Mouse (Mus musculus): ENCODE data around the gene Hist1h2aa. TPM values are rescaled to one million over a fixed set of nuclear protein-coding genes. Genes with fewer than 3 reads are reported as not detected.

The Hist1h2aa gene
- polyA plus RNA-seq, 1 experiment from 2014 or later: not detected

GRCm38 (mm10) chr13:23914376-23915167 lies 19.7 kb upstream of the Hist1h2aa start, which contains the start of gene Slc17a4:
Slc17a4 (minus strand) TSS chr13:23915009.
- Histone ChIP-seq H3K27ac (replicated peaks) (no peak within 1 kb of the TSS), H3K36me3 (no peaks in the 10 kb centered on the region), H3K4me1 (no peaks in the 10 kb centered on the region), H3K4me2 (replicated peaks) (no peak within 1 kb of the TSS), H3K9ac (no peak within 1 kb of the TSS), H3K27me3 (no peaks in the 10 kb centered on the region), H3K4me3 (replicated peaks) (no peak within 1 kb of the TSS), H3K9me3 (replicated peaks) (no peaks in the 10 kb centered on the region)
- ATAC-seq (ENCODE audit: insufficient number of reproducible peaks, low FRiP score, low TSS enrichment, low read depth): no peak
- 70% methylated on average over 9 of the region's 9 CpGs for WGBS

- no peak overlapping the region for H3K27ac ChIP-seq (replicated peaks)
- H3K9ac ChIP-seq: no peak overlapping the region
- 66% methylated on average over 1 of the region's 1 CpGs for WGBS
- no peaks in the 10 kb centered on the region for H3K27me3 ChIP-seq
- no peaks in the 10 kb centered on the region for H3K4me1 ChIP-seq
- no peak overlapping the region for H3K4me2 ChIP-seq (replicated peaks)
- ATAC-seq (ENCODE audit: insufficient number of reproducible peaks, low FRiP score, low TSS enrichment, low read depth): no peak
- H3K36me3 ChIP-seq: no peaks in the 10 kb centered on the region
- no peaks in the 10 kb centered on the region for H3K9me3 ChIP-seq (replicated peaks)
- no peak overlapping the region for H3K4me3 ChIP-seq (replicated peaks)
Measured at GRCm38 (mm10) chr13:23916132-23916531, 18.1 kb upstream of the Hist1h2aa start.

DNA sequence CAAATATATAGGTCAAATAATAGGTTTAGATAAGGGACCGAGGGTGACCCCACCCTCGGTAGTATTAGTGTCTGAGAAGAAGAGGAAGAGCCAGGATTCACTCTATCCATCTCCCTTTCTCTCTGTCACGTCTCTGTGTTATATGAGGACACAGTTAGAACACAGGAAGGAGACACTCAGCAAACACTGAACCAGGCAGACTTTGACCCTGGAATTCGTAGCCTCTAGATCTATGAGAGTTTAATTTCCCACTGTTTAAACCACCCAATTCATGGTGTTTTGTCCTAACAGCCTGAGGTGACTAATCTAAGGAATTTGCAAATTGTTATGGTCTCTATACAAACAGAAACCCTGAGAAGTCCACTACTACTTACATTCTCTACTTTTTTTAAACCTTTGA lies 16.6 kb upstream of the Hist1h2aa start:
- no peak for ATAC-seq (ENCODE audit: insufficient number of reproducible peaks, low FRiP score, low TSS enrichment, low read depth)

GRCm38 (mm10) chr13:23925792-23926191 lies 8.5 kb upstream of the Hist1h2aa start:
- no peak for ATAC-seq (ENCODE audit: insufficient number of reproducible peaks, low FRiP score, low TSS enrichment, low read depth)
- Histone ChIP-seq H3K4me2 (replicated peaks) (no peak overlapping the region), H3K4me3 (replicated peaks) (no peak overlapping the region), H3K9me3 (replicated peaks) (no peaks in the 10 kb centered on the region), H3K27me3 (no peaks in the 10 kb centered on the region), H3K27ac (replicated peaks) (no peak overlapping the region), H3K36me3 (no peaks in the 10 kb centered on the region), H3K4me1 (peaks cover 10% of the 10 kb centered on the region; the same call in 1 of the 2 replicates), H3K9ac (no peak overlapping the region)
- 59% methylated on average over 2 of the region's 2 CpGs for WGBS

More for the DNA sequence above, 16.6 kb upstream of the Hist1h2aa start:
- Histone ChIP-seq H3K27me3 (no peaks in the 10 kb centered on the region), H3K9me3 (replicated peaks) (no peaks in the 10 kb centered on the region), H3K27ac (replicated peaks) (no peak overlapping the region), H3K4me2 (replicated peaks) (no peak overlapping the region), H3K36me3 (no peaks in the 10 kb centered on the region), H3K4me3 (replicated peaks) (no peak overlapping the region), H3K4me1 (no peaks in the 10 kb centered on the region), H3K9ac (no peak overlapping the region)
- 69% methylated on average over 4 of the region's 4 CpGs for WGBS

DNA sequence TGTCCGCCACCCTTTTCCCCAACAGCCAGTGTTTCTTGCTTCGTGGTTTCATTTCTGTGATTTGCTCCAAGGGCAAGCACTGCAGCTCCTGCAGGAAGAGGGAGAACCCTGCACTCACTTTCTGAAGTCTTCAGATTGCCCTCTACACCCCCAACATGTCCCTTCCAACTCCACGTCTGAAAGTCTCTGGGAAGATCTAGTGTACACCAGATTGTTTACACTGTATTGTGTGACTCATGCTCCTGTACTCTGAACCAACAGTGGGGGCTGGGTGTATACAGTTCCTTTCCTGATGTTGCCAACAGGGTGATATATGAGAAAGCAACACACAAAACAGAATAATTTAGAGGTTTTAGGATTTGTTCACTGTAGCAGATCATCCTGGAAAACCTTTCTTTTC lies 5.6 kb upstream of the Hist1h2aa start:
- WGBS: 43% methylated on average over 3 of the region's 3 CpGs
- no peak overlapping the region for H3K9ac ChIP-seq
- no peak overlapping the region for H3K27ac ChIP-seq (replicated peaks)
- H3K4me2 ChIP-seq (replicated peaks): no peak overlapping the region
- H3K9me3 ChIP-seq (replicated peaks): no peaks in the 10 kb centered on the region
- H3K4me1 ChIP-seq: peaks cover 13% of the 10 kb centered on the region
- H3K4me3 ChIP-seq (replicated peaks): no peak overlapping the region
- no peaks in the 10 kb centered on the region for H3K36me3 ChIP-seq
- ATAC-seq (ENCODE audit: insufficient number of reproducible peaks, low FRiP score, low TSS enrichment, low read depth): no peak
- H3K27me3 ChIP-seq: no peaks in the 10 kb centered on the region

DNA sequence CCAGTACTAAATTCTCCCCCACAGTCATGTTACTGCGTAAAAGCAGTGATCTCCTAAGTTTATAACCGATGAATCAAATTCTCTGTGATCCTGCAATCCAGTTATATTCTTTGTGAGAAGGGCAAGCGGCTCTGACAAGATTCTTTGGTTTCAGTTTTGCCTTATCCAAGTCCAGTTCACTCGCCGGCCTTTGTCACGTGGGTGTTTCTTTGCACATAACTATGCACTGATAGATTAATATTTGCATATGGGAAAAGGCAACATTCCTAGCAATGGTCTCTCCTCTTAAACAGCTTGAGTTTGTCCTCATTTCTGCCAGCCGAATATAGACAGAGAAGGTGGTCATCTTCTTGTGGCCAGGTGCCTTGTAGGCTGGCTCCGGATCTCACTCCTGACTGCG lies 3.8 kb upstream of the Hist1h2aa start:
- Histone ChIP-seq H3K4me1 (peaks cover 13% of the 10 kb centered on the region), H3K27ac (replicated peaks) (no peak overlapping the region), H3K9ac (no peak overlapping the region), H3K9me3 (replicated peaks) (no peaks in the 10 kb centered on the region), H3K36me3 (no peaks in the 10 kb centered on the region), H3K4me2 (replicated peaks) (no peak overlapping the region), H3K4me3 (replicated peaks) (no peak overlapping the region), H3K27me3 (no peaks in the 10 kb centered on the region)
- no peak for ATAC-seq (ENCODE audit: insufficient number of reproducible peaks, low FRiP score, low TSS enrichment, low read depth)
- WGBS: 82% methylated on average over 9 of the region's 9 CpGs

DNA sequence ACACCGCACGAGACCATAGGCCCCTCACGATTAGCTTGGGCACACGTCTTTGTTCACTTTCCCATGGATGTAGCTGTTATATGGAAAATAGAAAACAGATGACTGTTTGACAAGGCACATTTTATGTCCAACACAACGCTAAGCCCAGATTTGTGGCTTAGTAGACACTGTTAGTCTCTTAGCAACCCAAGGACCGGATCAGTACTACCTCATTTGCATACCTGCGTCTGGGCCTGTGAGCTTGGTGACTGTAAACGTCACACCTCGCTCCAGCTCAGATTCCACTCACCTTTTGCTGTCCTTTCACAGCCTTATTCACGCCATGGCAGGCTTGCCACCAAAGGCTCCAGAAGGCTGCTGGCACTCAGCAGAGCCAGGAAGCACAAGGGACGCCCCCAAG lies 3.4 kb upstream of the Hist1h2aa start:
- ATAC-seq (ENCODE audit: insufficient number of reproducible peaks, low FRiP score, low TSS enrichment, low read depth): no peak
- WGBS: 39% methylated on average over 11 of the region's 11 CpGs

GRCm38 (mm10) chr13:23933421-23934210 lies 646 bp upstream of the Hist1h2aa start, which contains the start of gene Hist1h2ba:
Hist1h2ba (minus strand) TSS chr13:23934156.
- Histone ChIP-seq H3K4me3 (replicated peaks) (no peak within 1 kb of the TSS), H3K4me1 (peaks cover 6% of the 10 kb centered on the region), H3K27me3 (no peaks in the 10 kb centered on the region), H3K36me3 (no peaks in the 10 kb centered on the region), H3K9ac (no peak within 1 kb of the TSS), H3K4me2 (replicated peaks) (no peak within 1 kb of the TSS), H3K27ac (replicated peaks) (no peak within 1 kb of the TSS), H3K9me3 (replicated peaks) (no peaks in the 10 kb centered on the region)
- ATAC-seq (ENCODE audit: insufficient number of reproducible peaks, low FRiP score, low TSS enrichment, low read depth): no peak
- WGBS: 91% methylated on average over 39 of the region's 39 CpGs

More for the DNA sequence above, 3.4 kb upstream of the Hist1h2aa start:
- H3K9me3 ChIP-seq (replicated peaks): no peaks in the 10 kb centered on the region
- no peaks in the 10 kb centered on the region for H3K27me3 ChIP-seq
- H3K4me2 ChIP-seq (replicated peaks): no peak overlapping the region
- H3K4me1 ChIP-seq: peaks cover 13% of the 10 kb centered on the region
- no peak overlapping the region for H3K4me3 ChIP-seq (replicated peaks)
- H3K27ac ChIP-seq (replicated peaks): no peak overlapping the region
- no peaks in the 10 kb centered on the region for H3K36me3 ChIP-seq
- H3K9ac ChIP-seq: no peak overlapping the region

DNA sequence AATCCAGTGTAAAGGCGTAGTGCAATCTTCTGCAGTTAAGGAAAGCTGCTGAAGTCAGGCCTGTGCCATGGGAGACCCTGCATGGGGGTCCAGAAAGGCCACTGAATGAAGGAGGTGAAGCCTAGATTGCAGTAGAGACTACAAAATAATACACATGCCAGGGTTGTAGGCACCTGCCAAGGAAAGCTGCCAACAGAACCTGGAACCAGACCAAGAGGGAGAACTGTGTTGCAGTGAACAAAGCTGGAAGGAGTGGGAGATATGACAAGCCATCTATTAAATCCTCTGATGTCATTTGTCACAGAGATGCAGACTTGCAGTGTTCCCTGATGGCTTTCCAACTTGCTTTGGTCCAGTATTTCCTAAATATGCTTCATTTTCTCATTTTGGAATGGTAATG lies 4.4 kb downstream of the Hist1h2aa start:
- H3K27ac ChIP-seq (replicated peaks): no peak overlapping the region
- no peaks in the 10 kb centered on the region for H3K27me3 ChIP-seq
- no peak overlapping the region for H3K4me2 ChIP-seq (replicated peaks)
- 77% methylated on average over 1 of the region's 1 CpGs for WGBS
- no peak overlapping the region for H3K9ac ChIP-seq
- no peaks in the 10 kb centered on the region for H3K36me3 ChIP-seq
- no peaks in the 10 kb centered on the region for H3K9me3 ChIP-seq (replicated peaks)
- H3K4me3 ChIP-seq (replicated peaks): no peak overlapping the region
- no peaks in the 10 kb centered on the region for H3K4me1 ChIP-seq
- no peak for ATAC-seq (ENCODE audit: insufficient number of reproducible peaks, low FRiP score, low TSS enrichment, low read depth)

DNA sequence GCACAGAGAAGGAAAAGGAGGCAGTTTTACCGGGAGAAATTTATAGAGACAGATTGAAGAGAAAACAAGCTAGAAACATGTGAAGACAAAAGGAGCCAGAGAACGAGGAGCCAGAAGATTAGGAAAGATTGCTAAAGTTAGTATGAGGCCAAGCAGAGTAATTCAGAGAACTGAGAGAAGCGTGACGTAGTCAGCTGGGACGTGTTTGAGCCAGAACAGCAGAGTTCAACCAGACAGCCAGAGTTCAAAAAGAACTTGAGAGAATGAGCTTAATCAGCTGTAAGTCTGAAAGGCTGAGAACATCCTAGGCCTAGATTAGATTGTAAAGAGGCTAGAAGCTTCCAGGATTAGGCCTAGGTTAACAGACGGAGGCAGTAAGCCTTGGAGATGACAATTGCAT lies 6.0 kb downstream of the Hist1h2aa start:
- no peak overlapping the region for H3K9ac ChIP-seq
- no peak overlapping the region for H3K27ac ChIP-seq (replicated peaks)
- no peak overlapping the region for H3K4me2 ChIP-seq (replicated peaks)
- H3K9me3 ChIP-seq (replicated peaks): no peaks in the 10 kb centered on the region
- H3K36me3 ChIP-seq: no peaks in the 10 kb centered on the region
- 44% methylated on average over 6 of the region's 6 CpGs for WGBS
- H3K4me1 ChIP-seq: no peaks in the 10 kb centered on the region
- ATAC-seq (ENCODE audit: insufficient number of reproducible peaks, low FRiP score, low TSS enrichment, low read depth): no peak
- no peak overlapping the region for H3K4me3 ChIP-seq (replicated peaks)
- no peaks in the 10 kb centered on the region for H3K27me3 ChIP-seq

GRCm38 (mm10) chr13:23942861-23943260 lies 8.6 kb downstream of the Hist1h2aa start:
- H3K9ac ChIP-seq: no peak overlapping the region
- no peaks in the 10 kb centered on the region for H3K27me3 ChIP-seq
- no peaks in the 10 kb centered on the region for H3K36me3 ChIP-seq
- H3K4me3 ChIP-seq (replicated peaks): no peak overlapping the region
- H3K4me2 ChIP-seq (replicated peaks): no peak overlapping the region
- H3K4me1 ChIP-seq: no peaks in the 10 kb centered on the region
- no peaks in the 10 kb centered on the region for H3K9me3 ChIP-seq (replicated peaks)
- H3K27ac ChIP-seq (replicated peaks): no peak overlapping the region
- 50% methylated on average over 2 of the region's 2 CpGs for WGBS
- ATAC-seq (ENCODE audit: insufficient number of reproducible peaks, low FRiP score, low TSS enrichment, low read depth): no peak

Measured in embryonic facial prominence, embryonic 15.5 days (tissue).